Mouse (Mus musculus) embryonic facial prominence, embryonic 11.5 days (tissue): ENCODE results near the gene Zfyve1. TPM values are rescaled to one million over a fixed set of nuclear protein-coding genes. Genes with fewer than 3 reads are reported as not detected.

ENCODE experiments used
- ATAC-seq: fragments of 200-750 bp; cut with Nextera tagmentation; replicated peaks from 2 replicates; pipeline ENCODE4 v1.8.0; 2017; ENCODE audit warnings: low read depth; ENCODE audit not compliant: insufficient number of reproducible peaks, low FRiP score, low TSS enrichment
- DNase-seq: peaks from one replicate; pipeline ENCODE4 v3.0.0-alpha.2; 2015; ENCODE audit warnings: low spot score
- H3K27ac ChIP-seq: fragments of 300-500 bp; sonication (generic); replicated peaks from 2 replicates; pipeline ENCODE4 v1.5.1; 2014; ENCODE audit warnings: mild to moderate bottlenecking, low read depth, low read length, control low read depth
- H3K27me3 ChIP-seq: fragments of 300-500 bp; sonication (generic); 2 replicates; pipeline ENCODE4 v1.6.1; 2014; ENCODE audit warnings: mild to moderate bottlenecking, low read length, moderate library complexity, mixed read lengths; ENCODE audit not compliant: control insufficient read depth, insufficient read depth
- H3K36me3 ChIP-seq: fragments of 300-500 bp; sonication (generic); replicated peaks from 2 replicates; pipeline ENCODE4 v1.6.1; 2014; ENCODE audit warnings: low read depth, mild to moderate bottlenecking, low read length, moderate library complexity, mixed read lengths; ENCODE audit not compliant: control insufficient read depth, insufficient read depth
- H3K4me1 ChIP-seq: fragments of 300-500 bp; sonication (generic); 2 replicates; pipeline ENCODE4 v1.6.1; 2014; ENCODE audit warnings: low read length, mixed read lengths; ENCODE audit not compliant: control insufficient read depth, insufficient read depth
- H3K4me2 ChIP-seq: fragments of 300-500 bp; sonication (generic); 2 replicates; pipeline ENCODE4 v1.6.1; 2014; ENCODE audit warnings: low read depth, mild to moderate bottlenecking, control low read depth, low read length, moderate library complexity
- H3K4me3 ChIP-seq: fragments of 300-500 bp; sonication (generic); 2 replicates; pipeline ENCODE4 v1.5.1; 2014; ENCODE audit warnings: low read depth, low read length, control low read depth
- H3K9ac ChIP-seq: fragments of 300-500 bp; sonication (generic); replicated peaks from 2 replicates; pipeline ENCODE4 v1.6.1; 2014; ENCODE audit warnings: mild to moderate bottlenecking, control low read depth, low read length
- H3K9me3 ChIP-seq: fragments of 300-500 bp; sonication (generic); replicated peaks from 2 replicates; pipeline ENCODE4 v1.6.1; 2016; ENCODE audit warnings: mild to moderate bottlenecking, low read length, inconsistent platforms, mixed read lengths; ENCODE audit not compliant: control insufficient read depth
- WGBS: fragments of 180-500 bp; shearing (Covaris S2); extraction: QIAGEN DNeasy Blood & Tissue Kit; methylation state at CpG from one replicate; pipeline ENCODE4 v1.1.7; 2014; 5-methylcytosine and 5-hydroxymethylcytosine counted together
- polyA plus RNA-seq: library from polyadenylated mRNA; unstranded; fragments of >200 nt; fragmentation: Nextera tagmentation; extraction: Ambion mirVana; gene quantifications from 2 replicates; pipeline ENCODE4 v1.2.1, GENCODE M21; 2014

The Zfyve1 gene
- polyA plus RNA-seq, 1 experiment from 2014 or later: 16.7 TPM

GRCm38 (mm10) chr12:83577445-83577844 is 19.6 kb downstream of the Zfyve1 start:
- Histone ChIP-seq H3K9me3 (no peaks in the 10 kb centered on the region), H3K4me2 (no peak overlapping the region), H3K27me3 (no peaks in the 10 kb centered on the region), H3K36me3 (peaks cover 9% of the 10 kb centered on the region), H3K4me1 (no peaks in the 10 kb centered on the region), H3K27ac (no peak overlapping the region), H3K4me3 (no peak overlapping the region), H3K9ac (no peak overlapping the region)
- WGBS: 97% methylated on average over 5 of the region's 5 CpGs
- ATAC-seq (no peak), DNase-seq (no peak)

DNA sequence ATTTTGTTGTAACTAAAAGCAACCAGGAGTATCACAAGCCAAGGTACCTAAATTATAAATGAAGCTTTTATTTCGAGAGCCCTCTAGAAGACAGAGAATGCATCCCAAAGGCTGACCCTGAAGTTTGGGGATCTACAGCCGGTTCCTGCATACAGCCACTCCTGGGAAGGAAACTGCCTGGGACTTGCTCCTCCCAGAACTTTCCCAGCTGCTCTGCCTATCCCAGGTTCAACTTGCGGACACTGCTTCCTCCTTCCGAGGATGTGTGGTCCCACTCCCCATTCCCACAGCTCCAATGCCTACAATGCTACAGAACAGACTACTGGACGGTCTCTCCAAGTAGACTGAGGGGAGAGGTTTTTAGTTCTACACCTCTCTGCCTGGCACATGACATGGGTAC is 24.3 kb downstream of the Zfyve1 start:
- peaks cover 15% of the 10 kb centered on the region for H3K36me3 ChIP-seq
- no peaks in the 10 kb centered on the region for H3K9me3 ChIP-seq
- no peak overlapping the region for H3K9ac ChIP-seq
- H3K4me1 ChIP-seq: no peaks in the 10 kb centered on the region
- H3K4me3 ChIP-seq: no peak overlapping the region
- no peak overlapping the region for H3K27ac ChIP-seq
- no peaks in the 10 kb centered on the region for H3K27me3 ChIP-seq
- 73% methylated on average over 5 of the region's 5 CpGs for WGBS
- DNase-seq (no peak), ATAC-seq (no peak)
- H3K4me2 ChIP-seq: no peak overlapping the region

GRCm38 (mm10) chr12:83569866-83570265 is 27.2 kb downstream of the Zfyve1 start:
- Histone ChIP-seq H3K9me3 (no peaks in the 10 kb centered on the region), H3K27ac (no peak overlapping the region), H3K4me2 (no peak overlapping the region), H3K27me3 (no peaks in the 10 kb centered on the region), H3K9ac (no peak overlapping the region), H3K36me3 (peaks cover 12% of the 10 kb centered on the region), H3K4me1 (no peaks in the 10 kb centered on the region), H3K4me3 (no peak overlapping the region)
- WGBS: 80% methylated on average over 3 of the region's 3 CpGs
- DNase-seq: no peak
- ATAC-seq: no peak

DNA sequence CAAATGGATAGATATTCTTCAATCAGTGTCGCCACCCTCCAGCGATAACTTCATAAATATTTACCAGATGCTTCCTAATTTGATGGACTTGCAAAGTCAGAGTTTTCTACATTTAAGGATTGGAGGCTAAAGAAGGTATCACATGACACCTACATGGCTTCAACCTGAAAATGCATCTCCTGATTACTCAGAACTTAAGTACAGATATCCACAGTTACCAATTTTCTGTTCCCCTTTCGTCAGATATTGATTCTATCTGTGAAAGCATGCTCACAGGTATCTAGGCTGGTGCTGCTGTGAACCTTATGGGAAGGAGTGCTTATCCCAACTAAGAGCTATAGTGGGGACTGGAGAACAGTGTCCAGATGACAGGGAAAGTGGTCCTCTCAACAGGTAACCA is 34.4 kb downstream of the Zfyve1 start:
- peaks cover 5% of the 10 kb centered on the region for H3K36me3 ChIP-seq

GRCm38 (mm10) chr12:83560189-83560588 is 36.8 kb downstream of the Zfyve1 start:
- 68% methylated on average over 6 of the region's 6 CpGs for WGBS
- H3K9ac ChIP-seq: no peak overlapping the region
- peaks cover 5% of the 10 kb centered on the region for H3K36me3 ChIP-seq
- no peak overlapping the region for H3K4me2 ChIP-seq
- no peak for ATAC-seq
- H3K4me3 ChIP-seq: no peak overlapping the region
- no peak overlapping the region for H3K27ac ChIP-seq
- no peaks in the 10 kb centered on the region for H3K4me1 ChIP-seq
- H3K27me3 ChIP-seq: no peaks in the 10 kb centered on the region
- no peak for DNase-seq
- no peaks in the 10 kb centered on the region for H3K9me3 ChIP-seq

More for the DNA sequence above, 34.4 kb downstream of the Zfyve1 start:
- Histone ChIP-seq H3K27me3 (no peaks in the 10 kb centered on the region), H3K27ac (no peak overlapping the region), H3K4me3 (no peak overlapping the region), H3K4me1 (no peaks in the 10 kb centered on the region), H3K9me3 (no peaks in the 10 kb centered on the region), H3K9ac (no peak overlapping the region), H3K4me2 (no peak overlapping the region)
- no peak for ATAC-seq
- WGBS: 92% methylated on average over 3 of the region's 3 CpGs
- DNase-seq: no peak

- Histone ChIP-seq H3K4me3 (no peak overlapping the region), H3K9ac (no peak overlapping the region), H3K27ac (no peak overlapping the region), H3K4me1 (no peaks in the 10 kb centered on the region), H3K27me3 (no peaks in the 10 kb centered on the region), H3K9me3 (no peaks in the 10 kb centered on the region), H3K36me3 (peaks cover 5% of the 10 kb centered on the region), H3K4me2 (no peak overlapping the region)
- ATAC-seq: no peak
- no peak for DNase-seq
- WGBS: 92% methylated on average over 7 of the region's 7 CpGs
Measured at GRCm38 (mm10) chr12:83558496-83558895, 38.5 kb downstream of the Zfyve1 start.

DNA sequence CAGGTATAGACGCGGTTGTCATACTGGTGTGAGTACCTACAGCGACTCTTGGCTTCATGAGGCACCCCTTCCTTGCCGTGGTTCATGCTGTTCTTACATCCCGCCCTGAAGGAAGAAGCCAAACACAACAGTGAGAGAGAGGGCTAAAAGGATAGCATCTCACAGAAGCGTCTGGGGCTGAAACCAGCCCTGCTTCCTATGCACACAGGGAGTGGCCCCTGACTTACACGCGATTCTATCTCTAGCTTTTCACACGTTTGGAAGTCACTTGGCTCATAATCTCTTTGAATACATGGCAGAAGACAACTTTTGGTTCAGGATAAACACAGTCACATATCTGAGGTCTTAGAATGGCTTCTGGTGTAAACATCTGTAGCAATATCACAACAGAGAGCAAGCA is 41.4 kb downstream of the Zfyve1 start:
- Histone ChIP-seq H3K27ac (no peak overlapping the region), H3K9me3 (no peaks in the 10 kb centered on the region), H3K27me3 (no peaks in the 10 kb centered on the region), H3K4me1 (no peaks in the 10 kb centered on the region), H3K4me2 (no peak overlapping the region), H3K36me3 (peaks cover 5% of the 10 kb centered on the region), H3K4me3 (no peak overlapping the region), H3K9ac (no peak overlapping the region)
- ATAC-seq (no peak), DNase-seq (no peak)
- WGBS: 63% methylated on average over 9 of the region's 9 CpGs

GRCm38 (mm10) chr12:83553816-83554215 is 43.2 kb downstream of the Zfyve1 start:
- peaks cover 2% of the 10 kb centered on the region for H3K36me3 ChIP-seq
- H3K4me1 ChIP-seq: no peaks in the 10 kb centered on the region
- no peak overlapping the region for H3K27ac ChIP-seq
- 79% methylated on average over 4 of the region's 4 CpGs for WGBS
- DNase-seq (no peak), ATAC-seq (no peak)
- H3K9me3 ChIP-seq: no peaks in the 10 kb centered on the region
- no peak overlapping the region for H3K9ac ChIP-seq
- no peaks in the 10 kb centered on the region for H3K27me3 ChIP-seq
- no peak overlapping the region for H3K4me2 ChIP-seq
- no peak overlapping the region for H3K4me3 ChIP-seq
